Mouse (Mus musculus): ENCODE measurements around the gene Grem2. TPM values are rescaled to one million over a fixed set of nuclear protein-coding genes. Genes with fewer than 3 reads are reported as not detected.

Gene Grem2
- polyA plus RNA-seq, 1 experiment = not detected

DNA sequence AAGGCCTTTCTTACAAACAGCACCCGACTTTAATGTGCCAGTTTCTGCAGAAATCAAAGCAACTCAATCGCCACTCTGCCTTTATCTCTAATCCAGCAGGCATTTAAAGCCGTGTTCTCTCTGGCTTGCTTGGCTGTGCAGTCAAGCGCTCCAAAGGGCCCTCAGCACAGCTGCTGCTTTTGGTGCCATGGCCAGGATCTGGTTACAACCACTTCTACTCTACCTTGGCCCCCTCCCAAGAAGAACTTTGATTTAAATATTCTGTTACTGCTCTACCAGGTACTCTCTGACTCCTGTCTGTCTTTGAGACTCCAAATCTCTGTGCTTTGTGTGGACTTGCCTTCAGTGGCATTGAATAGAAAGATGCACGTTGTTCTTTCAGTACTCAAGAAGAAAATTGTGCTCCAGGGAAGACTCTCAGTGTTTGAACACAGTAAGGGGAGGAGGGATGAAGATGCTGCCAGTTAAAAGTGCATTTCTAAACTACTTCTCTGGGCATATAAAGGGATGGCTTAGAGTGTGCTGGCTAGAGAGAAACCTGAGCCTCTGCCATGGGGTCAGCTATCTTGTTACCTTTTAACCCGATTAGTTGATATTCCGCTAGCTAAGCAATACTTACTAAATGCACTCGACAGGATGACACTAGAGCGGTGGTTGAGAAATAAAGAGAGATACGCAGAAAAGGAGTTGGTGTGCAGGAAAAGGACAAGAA, 61.1 kb downstream of the Grem2 start:
- Histone ChIP-seq H3K4me1 (ENCODE audit: control insufficient read depth, insufficient read depth, insufficient read length, low read length) (no peaks in the 10 kb centered on the region), H3K4me3 (ENCODE audit: insufficient read depth, low read depth, low read length) (no peak overlapping the region), H3K27ac (replicated peaks; ENCODE audit: low read depth, low read length) (no peak overlapping the region)

DNA sequence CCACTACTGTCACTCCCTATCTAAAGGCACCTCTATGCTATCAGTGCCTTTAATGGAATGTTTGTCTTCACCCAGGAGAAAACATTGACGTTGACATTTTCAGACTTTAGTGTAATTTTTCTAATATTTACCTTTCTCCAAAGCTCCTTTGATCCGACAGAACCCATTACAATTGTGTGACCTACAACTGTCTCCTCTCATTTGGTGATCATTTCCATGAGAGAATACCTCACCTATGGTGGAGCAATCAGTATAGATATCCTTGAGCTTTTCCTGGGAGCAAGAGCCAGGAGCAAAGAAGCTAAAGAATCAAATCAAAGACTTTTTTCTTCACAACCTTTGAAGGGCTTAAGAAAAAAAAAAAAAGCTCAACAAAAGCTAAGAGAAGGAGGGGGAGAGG, 65.4 kb downstream of the Grem2 start:
- Histone ChIP-seq H3K27ac (replicated peaks; ENCODE audit: low read depth, low read length) (no peak overlapping the region), H3K4me1 (ENCODE audit: control insufficient read depth, insufficient read depth, insufficient read length, low read length) (no peaks in the 10 kb centered on the region), H3K4me3 (ENCODE audit: insufficient read depth, low read depth, low read length) (no peak overlapping the region)

DNA sequence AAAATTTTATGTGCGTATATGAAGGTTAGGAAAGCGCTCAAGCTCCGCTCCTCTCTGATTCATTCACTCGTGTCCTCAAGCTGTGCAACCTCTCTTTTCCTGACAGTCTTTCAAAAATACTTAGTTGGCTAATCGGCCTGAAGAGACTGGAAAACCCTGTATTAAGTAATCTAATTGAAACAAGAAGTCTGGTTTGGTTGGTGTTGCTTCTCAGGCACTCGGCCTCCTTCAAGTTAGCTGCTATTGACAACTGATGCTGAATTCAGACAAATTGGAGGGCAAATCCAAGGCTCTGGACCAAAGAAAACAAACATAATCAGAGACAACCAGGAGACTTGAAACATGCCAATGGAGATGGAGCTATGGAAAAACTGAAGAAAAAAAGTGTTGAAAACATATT, 76.8 kb downstream of the Grem2 start:
- Histone ChIP-seq H3K27ac (replicated peaks; ENCODE audit: low read depth, low read length) (no peak overlapping the region), H3K4me1 (ENCODE audit: control insufficient read depth, insufficient read depth, insufficient read length, low read length) (no peaks in the 10 kb centered on the region), H3K4me3 (ENCODE audit: insufficient read depth, low read depth, low read length) (no peak overlapping the region)

GRCm38 (mm10) chr1:174836861-174837260, 84.8 kb downstream of the Grem2 start:
- no peaks in the 10 kb centered on the region for H3K4me1 ChIP-seq (ENCODE audit: control insufficient read depth, insufficient read depth, insufficient read length, low read length)
- no peak overlapping the region for H3K4me3 ChIP-seq (ENCODE audit: insufficient read depth, low read depth, low read length)
- H3K27ac ChIP-seq (replicated peaks; ENCODE audit: low read depth, low read length) = no peak overlapping the region

DNA sequence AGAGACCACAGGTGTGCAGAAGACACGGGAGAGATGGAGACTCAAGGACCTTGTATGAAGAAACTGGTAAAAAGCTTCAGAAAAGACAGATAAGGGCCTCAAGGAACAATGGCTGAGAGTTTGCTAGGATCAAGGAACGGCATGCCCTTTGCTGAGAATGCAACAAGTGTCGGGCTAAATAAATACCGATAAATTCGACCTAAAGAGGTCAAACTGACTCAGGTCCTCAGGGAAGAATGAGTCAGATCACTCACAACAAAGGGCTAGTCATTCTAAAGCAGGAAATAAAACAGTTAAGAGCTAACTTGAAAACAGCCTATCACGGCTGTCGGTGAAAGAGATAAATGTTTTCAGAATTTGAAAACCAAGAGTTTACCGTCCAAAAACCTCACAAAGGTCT, 95.1 kb downstream of the Grem2 start:
- Histone ChIP-seq H3K4me3 (ENCODE audit: insufficient read depth, low read depth, low read length) (no peak overlapping the region), H3K27ac (replicated peaks; ENCODE audit: low read depth, low read length) (no peak overlapping the region), H3K4me1 (ENCODE audit: control insufficient read depth, insufficient read depth, insufficient read length, low read length) (no peaks in the 10 kb centered on the region)

DNA sequence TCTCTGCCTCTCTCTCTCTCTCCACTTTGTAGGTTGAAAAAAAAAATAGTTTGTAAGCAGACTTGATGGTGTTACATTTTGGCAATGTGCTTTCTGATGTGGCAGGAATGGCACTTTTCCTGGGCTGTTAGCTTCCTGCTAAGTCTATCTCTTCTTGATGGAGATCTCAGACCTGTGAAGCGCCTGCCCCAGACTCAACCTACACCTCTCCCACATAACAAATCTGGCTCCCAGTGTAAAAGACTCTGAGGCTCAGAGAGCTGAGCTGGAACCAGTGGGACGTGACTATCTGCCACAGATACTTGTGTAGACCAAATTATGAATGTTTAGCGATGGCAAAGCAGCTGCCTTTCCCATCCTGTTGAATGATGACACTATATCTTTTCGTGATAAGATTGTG, 109.8 kb downstream of the Grem2 start:
- Histone ChIP-seq H3K4me1 (ENCODE audit: control insufficient read depth, insufficient read depth, insufficient read length, low read length) (no peaks in the 10 kb centered on the region), H3K4me3 (ENCODE audit: insufficient read depth, low read depth, low read length) (no peak overlapping the region), H3K27ac (replicated peaks; ENCODE audit: low read depth, low read length) (no peak overlapping the region)

- H3K4me3 ChIP-seq (ENCODE audit: insufficient read depth, low read depth, low read length) = no peak overlapping the region
- no peak overlapping the region for H3K27ac ChIP-seq (replicated peaks; ENCODE audit: low read depth, low read length)
- no peaks in the 10 kb centered on the region for H3K4me1 ChIP-seq (ENCODE audit: control insufficient read depth, insufficient read depth, insufficient read length, low read length)
Measured at GRCm38 (mm10) chr1:174788617-174789016, 133.0 kb downstream of the Grem2 start.

All from brown adipose tissue, adult 24 weeks (tissue).